Mouse (Mus musculus) spleen, adult 2 months (tissue): ENCODE measurements around the gene Dctd.

ENCODE experiments used
- CTCF ChIP-seq: fragments of 200-500 bp; IDR thresholded peaks from 2 replicates; pipeline ENCODE4 v1.5.1; 2011; ENCODE audit warnings: mild to moderate bottlenecking, inconsistent platforms; ENCODE audit not compliant: insufficient read depth, insufficient read length, insufficient replicate concordance; ENCODE audit errors: extremely low read depth
- POLR2A ChIP-seq: fragments of 200-500 bp; IDR thresholded peaks from 2 replicates; pipeline ENCODE4 v1.6.1; 2011; ENCODE audit warnings: low read depth, low read length, inconsistent platforms

GRCm38 (mm10) chr8:48136804-48137650, 38.1 kb downstream of the Dctd start:
- TF ChIP-seq CTCF, result no peak
- TF ChIP-seq POLR2A, result no peak
